In genomic region chr9:70942686-70943333, GRCm38 (mm10) we compare ENCODE assay signal across 9 mouse cellular contexts. TPM values are rescaled to one million over a fixed set of nuclear protein-coding genes. Genes with fewer than 3 reads are reported as not detected.
DNase-seq lines count a peak whose midpoint lies in the region; ATAC-seq and TF ChIP-seq lines count a peak whose summit lies in the region.
"Had no signal": no experiment of that assay in that cellular context is flagged by ENCODE, and none has a peak within 500 bp of the region (broad histone marks: within the 10 kb centered on the region; RNA-seq: fewer than 3 reads in every experiment).

No protein-coding gene starts in this region.

- H3K4me2 ChIP-seq in heart, embryonic 13.5 days: no peak overlapping the region
- H3K4me2 ChIP-seq in midbrain, embryonic 15.5 days: no peak overlapping the region
- H3K4me2 ChIP-seq: hindbrain, embryonic 12.5 days had no signal

- H3K4me3 ChIP-seq in kidney, adult 2 months (ENCODE audit: insufficient read depth, low read depth, low read length): no peak overlapping the region
- no peak overlapping the region for H3K4me3 ChIP-seq in heart, embryonic 13.5 days
- H3K4me3 ChIP-seq in megakaryocyte, embryonic 14.5 days (replicated peaks): peak overlapping the region; percentile 71
- H3K4me3 ChIP-seq in midbrain, embryonic 15.5 days: no peak overlapping the region
- H3K4me3 ChIP-seq: hindbrain, embryonic 12.5 days had no signal

- no peak overlapping the region; the same call in 1 of the 2 replicates for H3K27ac ChIP-seq in kidney, adult 2 months (ENCODE audit: insufficient read depth, low read depth, low read length)
- peak overlapping the region; percentile 36; the same call in 1 of the 2 replicates for H3K27ac ChIP-seq in heart, embryonic 13.5 days (replicated peaks)
- H3K27ac ChIP-seq in midbrain, embryonic 15.5 days: no peak overlapping the region
- H3K27ac ChIP-seq: hindbrain, embryonic 12.5 days had no signal

- TF ChIP-seq POLR2A in kidney, adult 2 months (IDR thresholded peaks at IDR 0.05; ENCODE audit: low read depth, low read length): no peak

- H3K36me3 ChIP-seq in kidney, adult 2 months (ENCODE audit: control insufficient read depth, insufficient read depth, low read length): no peaks in the 10 kb centered on the region
- H3K36me3 ChIP-seq in heart, embryonic 13.5 days: no peaks in the 10 kb centered on the region
- H3K36me3 ChIP-seq in megakaryocyte, embryonic 14.5 days (replicated peaks; ENCODE audit: low read length): no peaks in the 10 kb centered on the region
- H3K36me3 ChIP-seq in midbrain, embryonic 15.5 days (replicated peaks): no peaks in the 10 kb centered on the region
- H3K36me3 ChIP-seq: hindbrain, embryonic 12.5 days had no signal

- TF ChIP-seq CTCF in kidney, adult 2 months (conservative IDR thresholded peaks at IDR 0.05; ENCODE audit: insufficient read depth, insufficient read length, low read depth, low read length): no peak

- peak; percentile 12 for DNase-seq in kidney, adult 2 months
- DNase-seq in kidney, adult 11 months: no peak
- peak; percentile 17 for DNase-seq in adrenal gland, adult 8-10 months
- no peak for DNase-seq in right cerebral cortex, postnatal 36 days (ENCODE audit: low spot score in 2 of 2)

- ATAC-seq in heart, embryonic 13.5 days (ENCODE audit: extremely low read depth, insufficient number of reproducible peaks, low FRiP score, low TSS enrichment): no peak
- ATAC-seq in midbrain, embryonic 15.5 days (replicated peaks): no peak
- ATAC-seq in erythroid progenitor cell, adult 5-6 weeks (replicated peaks; ENCODE audit: low FRiP score, poor library complexity, severe bottlenecking): no peak

- WGBS in kidney, adult 2 months: 55% methylated on average over 9 of the region's 9 CpGs
- WGBS in heart, embryonic 13.5 days: 50% methylated on average over 9 of the region's 9 CpGs
- 88% methylated on average over 9 of the region's 9 CpGs for WGBS in midbrain, embryonic 15.5 days

- no peaks in the 10 kb centered on the region for H3K27me3 ChIP-seq in kidney, adult 2 months (replicated peaks; ENCODE audit: control insufficient read depth, insufficient read depth, low read length)
- no peaks in the 10 kb centered on the region for H3K27me3 ChIP-seq in heart, embryonic 13.5 days (replicated peaks)
- H3K27me3 ChIP-seq in megakaryocyte, embryonic 14.5 days (replicated peaks): no peaks in the 10 kb centered on the region
- H3K27me3 ChIP-seq in midbrain, embryonic 15.5 days (replicated peaks): no peaks in the 10 kb centered on the region
- H3K27me3 ChIP-seq: hindbrain, embryonic 12.5 days had no signal

- H3K4me1 ChIP-seq in kidney, adult 2 months (ENCODE audit: control insufficient read depth, insufficient read depth, low read length): no peaks in the 10 kb centered on the region
- peaks cover 11% of the 10 kb centered on the region for H3K4me1 ChIP-seq in heart, embryonic 13.5 days
- H3K4me1 ChIP-seq in megakaryocyte, embryonic 14.5 days: peaks cover 63% of the 10 kb centered on the region
- H3K4me1 ChIP-seq in midbrain, embryonic 15.5 days: no peaks in the 10 kb centered on the region
- H3K4me1 ChIP-seq: hindbrain, embryonic 12.5 days had no signal

- no peaks in the 10 kb centered on the region for H3K9me3 ChIP-seq in heart, embryonic 13.5 days
- H3K9me3 ChIP-seq in megakaryocyte, embryonic 14.5 days: no peaks in the 10 kb centered on the region
- H3K9me3 ChIP-seq in midbrain, embryonic 15.5 days: no peaks in the 10 kb centered on the region
- H3K9me3 ChIP-seq: hindbrain, embryonic 12.5 days had no signal

- H3K9ac ChIP-seq in heart, embryonic 13.5 days: no peak overlapping the region
- H3K9ac ChIP-seq in midbrain, embryonic 15.5 days: no peak overlapping the region
- H3K9ac ChIP-seq: hindbrain, embryonic 12.5 days had no signal

RNA-seq across cellular contexts. Expression of gene Lipc, which starts 9.2 kb away (rescaled TPM):
- polyA plus RNA-seq in kidney, adult 2 months (2012; rRNA removed): 0.58 TPM in 2 replicates
- under 1 TPM in 1 of 4 experiments, not detected in 3; 0.13 TPM for total RNA-seq in adrenal gland, adult 8-10 months (2022)
- polyA plus RNA-seq in heart, embryonic 13.5 days (2015; fragmentation: Nextera tagmentation; extraction: Ambion mirVana): 0.21 and 0.93 TPM in 2 replicates
- polyA plus RNA-seq in megakaryocyte, embryonic 14.5 days (2012; ENCODE audit: insufficient read depth, low replicate concordance): not detected in 2 replicates
- 0.09 TPM in 1 of 2 replicates, not detected in the other for polyA plus RNA-seq in midbrain, embryonic 15.5 days (2015; fragmentation: Nextera tagmentation; extraction: Ambion mirVana)
- total RNA-seq in erythroid progenitor cell, adult 5-6 weeks (2015; ENCODE audit: low replicate concordance): not detected in 2 replicates
- total RNA-seq in erythroid progenitor cell, adult 5-6 weeks (2017; ENCODE audit: low replicate concordance): 0.64 and 1.2 TPM in 2 replicates

Comparison
In these comparisons a context has a peak if more than half of its experiments do, and no peak if none do; other contexts are left out.
1. DNase-seq: peak in kidney, adult 2 months (single experiment) and adrenal gland, adult 8-10 months (single experiment); none in kidney, adult 11 months (single experiment) and right cerebral cortex, postnatal 36 days (0 of 2).